Mouse (Mus musculus) embryonic stem cell, embryonic (primary cell): ENCODE measurements around the gene Ccdc62.

Experiments used
- CTCF ChIA-PET, 4 experiments: fragments of 300-600 bp in 2 of 4; fragments of 350-600 bp in 2 of 4; sonication (Branson Sonifier 250); formaldehyde crosslinking; loops; one replicate each; lab custom pipeline; 2022; ENCODE audit warnings: inconsistent platforms in 2 of 4; lab: Charles Lee
- POLR2A ChIA-PET, 4 experiments: fragments of 300-600 bp in 2 of 4; fragments of 350-600 bp in 2 of 4; sonication (Branson Sonifier 250); formaldehyde crosslinking; loops; one replicate each; lab custom pipeline; 2022; ENCODE audit warnings: antibody characterized with exemption in 4 of 4, inconsistent platforms in 1 of 4; lab: Charles Lee

Ccdc62 gene

DNA sequence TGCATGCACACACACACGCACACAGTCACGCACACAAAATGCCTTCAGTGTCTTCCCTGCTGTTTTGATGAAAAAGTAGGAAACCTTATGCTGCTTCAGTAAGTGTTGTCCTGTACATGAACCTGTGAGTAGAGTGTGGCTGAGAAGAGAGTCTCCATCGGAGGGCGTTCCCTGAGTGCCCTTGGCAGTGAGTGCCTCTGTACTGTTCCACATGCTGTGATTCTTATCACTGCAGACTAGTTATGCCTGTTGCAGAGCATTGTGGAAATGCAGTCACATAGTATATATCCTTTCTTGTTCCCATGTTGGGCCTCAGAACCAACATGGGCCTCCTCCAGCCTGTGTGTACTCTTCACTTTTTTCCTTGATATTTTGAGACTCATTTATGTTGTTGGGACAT lies 33.7 kb downstream of the Ccdc62 start:
- POLR2A ChIA-PET: no interaction called here
- CTCF ChIA-PET: no interaction called here

DNA sequence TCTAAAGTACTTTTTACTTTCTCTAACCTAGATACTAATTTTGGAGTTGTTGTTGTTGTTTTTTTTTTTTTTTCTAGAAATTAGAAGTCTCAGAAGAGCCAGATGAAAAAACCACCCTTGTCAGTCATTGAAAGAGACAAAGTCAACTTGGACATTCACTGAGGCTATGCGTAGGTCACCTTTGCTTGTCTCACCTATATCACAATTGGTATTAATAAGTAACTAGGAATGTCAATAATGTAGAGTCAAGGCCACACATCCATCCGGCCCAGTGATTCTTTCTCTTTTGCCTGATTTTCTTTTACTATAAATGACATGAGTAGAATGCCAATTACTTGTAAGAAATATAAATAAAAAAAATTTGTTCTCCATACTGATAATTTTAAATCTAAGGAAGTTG lies 36.3 kb downstream of the Ccdc62 start:
- CTCF ChIA-PET: no interaction called here
- POLR2A ChIA-PET: interaction anchor here in 2 of 4 experiments (0.5 to 1.3 kb wide), 4 partner anchors 11 to 399 kb away, joined by 3 to 4 read pairs (median 4); partner anchors contain the start of gene Ccdc62 (in 1 of the 2)

DNA sequence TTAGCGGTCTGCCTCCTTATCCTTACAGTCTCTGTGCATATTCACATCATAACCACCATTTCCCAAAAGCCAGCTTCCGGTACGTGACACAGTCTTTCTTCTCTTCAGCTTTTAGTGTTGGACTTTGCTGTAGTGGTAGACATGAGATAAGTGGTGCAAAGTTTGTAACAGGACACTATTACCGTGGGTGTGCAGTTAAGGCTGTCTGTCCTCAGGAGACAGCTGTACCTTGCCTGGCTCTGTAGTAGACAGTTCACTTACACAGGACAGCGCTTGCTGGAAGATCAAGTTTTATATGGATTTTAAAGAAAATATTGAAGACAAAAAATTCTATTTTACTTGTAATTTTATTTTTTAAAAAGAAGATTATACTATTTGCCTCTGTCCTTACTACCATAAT lies 38.0 kb downstream of the Ccdc62 start:
- ChIA-PET POLR2A (interaction anchor here in 1 of 4 experiments (1.1 kb wide), 1 partner anchor 9 kb away, joined by 3 read pairs; no protein-coding TSS in a partner anchor), CTCF (interaction anchor here in 1 of 4 experiments (0.8 kb wide), 1 partner anchor 12 kb away, joined by 3 read pairs; no protein-coding TSS in a partner anchor)

DNA sequence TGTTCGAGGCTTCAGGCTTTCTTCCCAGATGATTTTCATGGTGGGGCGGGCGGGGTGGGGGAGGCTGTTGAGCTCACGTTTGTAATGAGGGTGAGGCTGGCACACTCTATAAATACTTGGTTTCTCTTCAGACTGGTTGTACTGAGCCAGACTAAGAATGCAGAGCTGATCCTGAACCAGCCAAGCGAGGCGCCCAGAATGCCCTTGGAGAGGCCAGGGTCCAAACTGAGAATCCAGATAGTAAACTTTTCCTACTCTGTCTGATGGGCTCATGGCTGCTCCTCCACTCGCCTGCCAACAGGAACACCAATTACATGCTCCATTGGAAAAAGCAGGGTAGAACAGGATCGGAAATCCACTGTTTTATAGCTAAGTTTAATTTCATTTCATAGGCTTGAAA lies 38.7 kb downstream of the Ccdc62 start:
- ChIA-PET CTCF (interaction anchor here in 2 of 4 experiments (1.0 to 1.1 kb wide), 2 partner anchors 20 to 28 kb away, joined by 3 read pairs; no protein-coding TSS in a partner anchor), POLR2A (interaction anchor here in 1 of 4 experiments (0.9 to 1.1 kb wide), 2 partner anchors 9 to 36 kb away, joined by 3 to 4 read pairs; no protein-coding TSS in a partner anchor)

DNA sequence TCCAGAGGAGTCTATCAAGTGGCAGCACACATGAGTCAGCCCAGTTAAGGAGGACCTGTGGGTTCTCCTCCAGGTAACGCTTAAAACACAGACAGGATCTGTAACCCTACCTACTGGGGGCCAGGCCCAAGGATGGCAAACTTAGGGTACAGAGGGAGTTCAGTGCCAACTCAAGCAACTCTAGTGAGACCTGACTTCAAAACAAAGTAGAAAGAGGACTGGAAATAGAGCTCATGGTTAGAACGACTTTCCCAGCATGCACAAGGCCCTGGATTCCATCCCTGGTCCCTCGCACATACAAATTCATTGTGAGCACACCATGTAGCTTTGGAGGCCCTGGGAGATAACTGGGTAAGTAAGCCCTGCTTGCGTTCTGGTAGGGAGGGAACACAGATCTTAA lies 40.1 kb downstream of the Ccdc62 start:
- ChIA-PET POLR2A (interaction anchor here in 1 of 4 experiments (0.8 to 1.1 kb wide), 2 partner anchors 12 to 37 kb away, joined by 3 to 4 read pairs; no protein-coding TSS in a partner anchor), CTCF (interaction anchor here in 1 of 4 experiments (1.0 kb wide), 1 partner anchor 26 kb away, joined by 3 read pairs; no protein-coding TSS in a partner anchor)

DNA sequence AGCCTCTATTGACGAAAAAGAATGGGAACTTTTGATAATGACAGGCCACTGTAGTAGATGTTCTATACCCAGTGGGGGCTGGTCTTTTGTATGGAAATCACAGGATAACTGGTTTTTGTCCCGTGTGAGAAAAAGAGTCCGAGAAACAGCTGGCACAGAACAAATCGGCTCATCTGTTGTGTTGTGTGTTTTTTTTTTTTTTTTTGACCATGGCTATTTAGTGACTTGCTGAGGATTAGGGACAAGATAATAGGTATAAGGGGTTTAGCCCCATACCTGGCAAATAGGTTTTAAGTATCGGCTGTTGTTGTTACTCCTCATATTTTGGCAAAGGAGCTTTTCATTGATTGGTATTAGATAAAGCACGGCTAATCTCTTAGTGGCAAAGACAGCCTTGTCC lies 42.0 kb downstream of the Ccdc62 start:
- CTCF ChIA-PET: interaction anchor here in 2 of 4 experiments (0.6 to 0.8 kb wide), 4 partner anchors 20 to 988 kb away, joined by 4 to 12 read pairs (median 4); no protein-coding TSS in a partner anchor
- POLR2A ChIA-PET: interaction anchor here in 2 of 4 experiments (0.5 to 1.1 kb wide), 5 partner anchors 10 to 815 kb away, joined by 3 to 4 read pairs (median 3); no protein-coding TSS in a partner anchor

DNA sequence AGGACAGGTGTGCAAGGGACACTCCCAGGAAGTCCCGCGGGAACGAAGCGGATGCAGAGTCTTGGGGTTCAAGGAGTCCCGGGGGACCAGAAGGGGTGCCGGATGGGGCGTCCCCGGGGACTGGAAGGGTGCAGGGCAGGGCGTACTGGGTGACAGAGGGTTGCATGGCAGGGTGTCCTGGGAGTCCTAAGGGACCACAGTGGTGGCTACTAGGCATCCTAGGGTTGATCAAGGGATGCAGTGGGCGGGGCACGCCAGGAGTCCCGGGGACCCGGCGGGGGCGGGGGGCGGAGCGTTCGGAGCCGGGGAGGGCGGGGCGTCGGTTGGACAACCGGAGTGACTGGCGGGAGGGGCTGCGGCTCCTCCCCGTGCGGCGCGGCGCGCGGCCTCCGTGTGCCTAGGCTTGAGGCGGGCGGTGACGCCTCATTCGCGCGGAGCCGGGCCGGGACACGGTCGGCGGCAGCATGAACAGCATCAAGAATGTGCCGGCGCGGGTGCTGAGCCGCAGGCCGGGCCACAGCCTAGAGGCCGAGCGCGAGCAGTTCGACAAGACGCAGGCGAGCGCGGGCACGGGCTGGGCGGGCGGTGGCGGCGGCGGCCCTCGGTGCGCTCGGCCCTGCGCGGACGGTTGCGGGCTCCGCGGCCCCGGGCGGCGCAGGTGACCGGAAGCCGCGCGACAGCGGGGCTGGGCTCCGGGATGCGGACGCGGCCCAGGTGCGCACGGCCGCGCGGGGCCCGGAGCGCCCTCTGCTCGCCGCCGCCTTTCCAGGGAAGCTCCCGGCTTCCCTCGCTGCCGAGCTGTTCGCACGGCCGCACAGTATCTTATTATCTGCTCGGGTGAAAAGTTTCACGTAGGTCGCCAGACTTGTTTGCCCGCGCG lies 43.1 kb downstream of the Ccdc62 start, which contains the start of gene Hip1r:
Gene Hip1r (plus strand): TSS at position 330 of the 880 bp plus-strand sequence.
- POLR2A ChIA-PET: interaction anchor here in 1 of 4 experiments (0.8 to 1.1 kb wide), 4 partner anchors 9 to 24 kb away, joined by 3 to 4 read pairs (median 4); no protein-coding TSS in a partner anchor
- CTCF ChIA-PET: interaction anchor here in 2 of 4 experiments (1.1 to 1.3 kb wide), 2 partner anchors 23 to 112 kb away, joined by 3 read pairs; no protein-coding TSS in a partner anchor

DNA sequence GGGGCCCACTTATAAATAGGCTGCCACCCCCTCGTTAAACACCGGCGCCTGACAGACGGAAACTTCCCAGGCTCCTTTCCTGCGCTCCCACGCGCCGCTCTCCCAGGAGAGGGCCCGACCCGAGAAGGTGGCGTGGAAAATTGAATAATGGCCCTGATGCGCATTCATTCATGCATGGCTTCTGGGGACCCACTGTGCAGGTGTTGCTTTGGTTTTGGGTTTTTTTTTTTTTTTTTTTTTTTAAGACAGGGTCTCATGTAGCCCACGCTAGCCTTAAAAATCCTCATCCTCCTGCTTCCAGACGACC lies 43.7 kb downstream of the Ccdc62 start:
- CTCF ChIA-PET: interaction anchor here in 2 of 4 experiments (1.1 to 1.3 kb wide), 2 partner anchors 23 to 111 kb away, joined by 3 read pairs; no protein-coding TSS in a partner anchor
- POLR2A ChIA-PET: interaction anchor here in 2 of 4 experiments (0.7 to 1.2 kb wide), 4 partner anchors 15 to 355 kb away, joined by 3 to 4 read pairs (median 4); no protein-coding TSS in a partner anchor

DNA sequence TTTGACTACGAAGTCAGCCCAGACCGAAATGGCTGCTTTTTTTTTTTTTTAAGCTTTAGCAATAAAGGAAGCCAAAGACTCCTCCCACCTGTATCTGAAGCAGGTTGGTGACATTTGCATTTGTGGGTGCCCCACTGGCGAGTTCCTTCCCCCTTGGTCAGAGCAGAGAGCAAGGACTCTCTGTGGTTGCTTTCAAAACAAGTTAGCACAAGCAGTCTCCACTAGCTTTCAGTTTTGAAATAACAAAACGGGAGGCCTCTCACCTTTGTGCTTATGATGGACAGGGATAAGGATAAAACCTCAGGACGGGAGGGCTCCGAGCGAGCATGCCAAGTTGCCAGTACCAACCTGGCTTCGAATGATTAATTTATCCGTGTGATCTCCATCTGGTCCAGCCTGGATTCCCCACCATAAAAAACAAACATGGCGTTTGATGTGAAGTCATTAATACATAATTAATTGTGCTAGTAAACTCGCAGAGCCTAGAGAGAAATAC lies 44.2 kb downstream of the Ccdc62 start:
- POLR2A ChIA-PET: interaction anchor here in 3 of 4 experiments (0.6 to 1.2 kb wide), 7 partner anchors 18 to 354 kb away, joined by 3 to 5 read pairs (median 4); partner anchors contain the start of gene Vps37b (in 1 of the 3)
- CTCF ChIA-PET: interaction anchor here in 1 of 4 experiments (1.3 kb wide), 1 partner anchor 22 kb away, joined by 3 read pairs; no protein-coding TSS in a partner anchor

DNA sequence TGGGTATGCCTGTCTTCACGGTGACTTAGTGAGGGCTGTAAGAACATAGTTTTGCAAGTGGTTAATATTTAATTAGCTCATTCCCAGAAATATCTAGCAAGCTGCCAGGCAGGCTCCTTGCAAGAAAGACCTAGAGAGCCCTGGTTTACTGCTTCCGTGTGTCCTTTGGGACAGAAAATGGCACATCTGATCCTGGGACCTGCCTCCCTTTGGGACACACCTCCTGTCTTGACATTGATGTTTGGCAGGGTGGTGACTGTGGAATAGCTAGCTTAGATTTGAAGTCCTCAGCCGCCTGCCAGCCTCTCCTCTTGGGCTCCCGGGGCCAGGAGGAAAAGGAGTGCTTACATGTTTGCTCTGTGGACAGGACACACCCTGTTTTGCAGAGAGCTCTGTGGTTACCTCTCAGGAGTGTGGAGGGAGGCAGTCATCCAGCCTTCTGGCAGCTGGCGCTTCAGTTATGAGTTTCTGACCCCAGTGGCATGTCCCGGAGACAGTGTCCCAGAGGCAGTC lies 45.2 kb downstream of the Ccdc62 start:
- POLR2A ChIA-PET: interaction anchor here in 1 of 4 experiments (0.9 to 1.3 kb wide), 2 partner anchors 18 to 19 kb away, joined by 3 read pairs; no protein-coding TSS in a partner anchor
- CTCF ChIA-PET: interaction anchor here in 1 of 4 experiments (1.4 kb wide), 1 partner anchor 42 kb away, joined by 4 read pairs; no protein-coding TSS in a partner anchor

DNA sequence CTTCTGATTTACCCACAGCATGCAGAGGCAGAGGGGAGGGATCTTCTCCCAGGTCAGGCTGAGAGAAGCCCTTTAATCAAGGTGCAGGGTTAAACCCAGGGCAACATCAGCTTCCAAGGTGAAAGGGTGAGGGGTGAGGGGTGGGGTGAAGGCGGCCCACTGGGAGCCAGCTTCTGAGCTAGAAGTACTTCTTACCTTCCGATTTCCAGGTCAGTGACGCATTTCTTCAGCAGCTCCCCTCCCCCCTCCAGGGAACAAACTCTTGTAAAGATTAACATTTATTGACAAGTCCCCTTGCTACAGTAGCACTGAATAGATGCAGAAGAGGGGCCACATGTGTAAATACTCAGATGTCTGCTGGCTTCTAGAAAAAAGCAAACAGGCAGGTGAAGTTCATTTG lies 46.8 kb downstream of the Ccdc62 start:
- ChIA-PET CTCF (interaction anchor here in 3 of 4 experiments (0.7 to 1.4 kb wide), 4 partner anchors 16 to 107 kb away, joined by 4 to 8 read pairs (median 4); no protein-coding TSS in a partner anchor), POLR2A (interaction anchor here in 2 of 4 experiments (0.8 to 1.6 kb wide), 5 partner anchors 8 to 73 kb away, joined by 3 to 4 read pairs (median 3); no protein-coding TSS in a partner anchor)

DNA sequence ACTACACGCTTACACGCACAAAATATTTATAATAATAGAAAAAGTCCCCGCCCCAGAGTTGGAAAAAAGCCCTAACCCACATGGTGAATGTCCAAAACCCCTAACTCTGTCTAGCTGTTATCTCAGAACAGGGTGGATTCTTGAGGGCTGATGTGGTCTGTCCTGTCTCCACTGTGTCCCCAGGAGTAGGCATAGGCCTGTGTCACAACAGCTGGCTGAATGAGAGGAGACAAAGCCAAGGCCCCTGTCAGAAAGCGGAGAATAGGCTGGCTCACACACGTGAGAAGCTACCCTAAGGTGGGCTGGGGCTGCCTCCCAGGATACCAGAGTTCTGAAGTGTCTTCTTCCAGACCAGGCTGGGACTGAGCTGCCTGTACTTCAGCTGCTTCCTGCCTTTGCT lies 47.7 kb downstream of the Ccdc62 start:
- POLR2A ChIA-PET: interaction anchor here in 2 of 4 experiments (0.6 to 1.6 kb wide), 7 partner anchors 8 to 272 kb away, joined by 3 to 4 read pairs (median 3); no protein-coding TSS in a partner anchor
- CTCF ChIA-PET: interaction anchor here in 1 of 4 experiments (1.1 to 1.4 kb wide), 2 partner anchors 22 to 354 kb away, joined by 3 to 4 read pairs; no protein-coding TSS in a partner anchor

DNA sequence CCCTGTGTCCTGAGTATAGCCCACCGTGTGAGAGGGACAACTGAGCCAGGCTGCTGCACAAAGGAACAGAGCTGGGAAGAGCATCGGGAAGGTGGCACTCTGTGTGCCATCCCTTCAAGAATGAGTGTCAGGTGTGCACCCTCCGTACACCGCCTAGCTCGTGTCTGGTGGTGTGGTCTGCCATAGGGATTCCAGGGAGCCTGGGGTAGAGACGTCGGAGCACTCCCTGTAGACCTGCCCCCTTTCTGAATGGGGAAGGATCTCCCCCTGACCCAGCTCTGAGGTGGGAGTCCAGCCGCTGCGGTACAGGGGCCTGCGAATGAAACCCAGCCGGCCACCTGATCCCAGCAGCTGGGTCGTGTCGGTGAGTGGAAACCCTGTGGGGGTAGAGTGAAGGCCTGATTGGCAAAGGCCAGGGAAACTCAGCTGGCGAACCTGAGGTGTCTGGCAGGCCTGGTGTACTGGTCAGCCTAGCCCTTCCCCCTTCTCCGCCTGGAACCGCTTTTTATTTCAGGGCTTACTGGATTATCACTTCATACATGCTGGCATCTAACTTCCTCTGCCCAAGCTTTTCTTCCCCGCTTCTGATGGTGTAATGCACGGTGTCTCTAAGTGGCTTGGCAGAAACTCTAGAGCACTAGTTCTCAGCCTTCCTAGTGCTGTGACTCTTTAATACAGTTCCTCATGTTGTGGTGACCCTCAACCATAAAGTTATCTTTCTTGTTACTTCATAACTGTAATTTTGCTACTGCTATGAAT lies 48.9 kb downstream of the Ccdc62 start:
- POLR2A ChIA-PET: interaction anchor here in 1 of 4 experiments (0.5 to 1.3 kb wide), 5 partner anchors 18 to 1198 kb away, joined by 3 to 5 read pairs (median 4); no protein-coding TSS in a partner anchor
- CTCF ChIA-PET: interaction anchor here in 3 of 4 experiments (0.6 to 1.1 kb wide), 7 partner anchors 13 to 355 kb away, joined by 3 to 4 read pairs (median 3); no protein-coding TSS in a partner anchor

DNA sequence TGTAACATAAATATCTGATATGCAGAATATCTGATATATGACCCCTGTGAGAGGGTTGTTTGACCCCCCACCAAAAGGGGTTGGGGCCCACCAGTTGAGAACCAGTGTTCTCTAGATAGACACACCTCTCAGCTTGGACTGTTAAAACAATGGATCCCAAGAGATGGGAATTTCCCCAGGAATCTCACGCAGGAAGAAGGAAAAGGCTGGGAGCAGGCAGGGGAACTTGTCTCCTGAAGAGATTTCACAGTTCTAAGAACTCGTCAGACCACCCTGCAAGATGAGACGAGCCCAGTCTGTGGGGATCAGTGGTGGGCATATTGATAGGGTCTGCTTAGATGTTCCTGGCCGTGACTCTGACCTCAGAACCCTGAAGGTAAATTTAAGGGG lies 49.5 kb downstream of the Ccdc62 start:
- POLR2A ChIA-PET: no interaction called here
- CTCF ChIA-PET: interaction anchor here in 1 of 4 experiments (0.6 kb wide), 1 partner anchor 24 kb away, joined by 3 read pairs; no protein-coding TSS in a partner anchor

DNA sequence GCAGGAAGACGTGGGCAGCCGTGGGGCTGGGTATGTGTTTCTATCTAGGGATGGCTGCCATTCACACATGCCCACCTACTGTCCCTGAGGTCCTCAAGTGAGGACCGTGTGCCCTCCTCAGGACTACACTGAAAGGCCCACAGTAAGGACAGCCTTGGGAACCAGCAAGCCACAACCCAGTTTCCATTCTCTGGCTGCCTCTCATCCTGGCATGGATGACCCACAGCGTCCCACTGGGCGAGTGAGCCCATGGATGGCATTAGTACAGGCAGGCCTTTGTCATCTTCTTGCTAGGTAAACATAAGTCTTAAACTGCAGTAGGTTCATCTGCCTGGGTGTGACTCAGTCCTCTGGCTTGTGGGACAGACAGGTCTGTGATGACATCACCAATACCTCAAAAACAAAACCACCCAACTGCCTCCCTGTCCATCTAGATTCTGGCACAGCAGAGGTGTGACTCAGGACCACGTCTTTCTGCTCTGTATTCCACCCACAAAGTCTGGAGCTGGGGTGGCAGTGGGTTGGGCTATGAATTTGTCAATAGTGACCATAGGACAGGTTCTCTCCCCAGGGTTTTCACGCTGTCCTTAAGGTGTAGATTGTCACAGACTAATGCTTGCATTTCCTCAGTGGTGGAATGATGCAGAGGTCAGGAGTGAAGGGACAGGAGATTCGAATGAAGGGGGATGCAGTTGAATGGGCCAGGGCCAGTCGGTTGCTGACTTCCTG lies 50.2 kb downstream of the Ccdc62 start:
- POLR2A ChIA-PET: no interaction called here
- CTCF ChIA-PET: no interaction called here

DNA sequence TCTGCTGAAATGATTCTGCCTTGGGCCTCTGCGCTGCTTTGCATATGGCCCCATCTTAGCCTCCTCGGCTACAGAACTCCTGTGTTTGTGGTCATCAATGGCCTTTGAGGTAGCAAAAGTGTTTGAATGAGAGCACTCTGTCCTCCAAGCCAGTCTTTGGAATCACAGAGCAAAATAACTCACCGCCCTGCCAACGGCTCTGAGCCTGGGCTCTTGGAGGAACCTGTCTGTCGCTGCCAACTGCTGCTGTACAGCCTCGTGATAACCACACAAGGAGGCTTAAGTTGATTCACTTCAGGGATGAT lies 50.7 kb downstream of the Ccdc62 start:
- ChIA-PET POLR2A (no interaction called here), CTCF (no interaction called here)
